ENCODE assay signal across 17 mouse cellular contexts in the genomic region with DNA sequence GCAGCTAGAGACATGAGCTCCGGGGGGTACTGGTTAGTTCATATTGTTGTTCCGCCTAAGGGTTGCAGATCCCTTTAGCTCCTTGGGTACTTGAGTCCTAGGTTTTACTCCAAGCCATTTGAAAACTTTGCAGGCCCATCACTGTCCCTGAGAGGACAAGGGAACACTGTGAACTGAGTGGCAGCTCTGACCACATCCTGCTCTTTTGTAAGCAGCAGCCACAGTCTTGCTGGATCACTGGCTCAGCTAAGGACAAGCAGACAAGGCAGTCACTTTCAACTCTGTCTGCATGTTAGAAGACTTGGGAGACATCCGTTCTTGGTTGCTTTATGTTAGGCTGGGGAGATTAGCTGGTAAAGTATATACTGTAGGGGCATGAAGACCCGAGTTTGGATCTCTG.
"Had no signal": no experiment of that assay in that cellular context is flagged by ENCODE, and none has a peak within 500 bp of the region (broad histone marks: within the 10 kb centered on the region; RNA-seq: fewer than 3 reads in every experiment).

No protein-coding gene starts in this region.

- H3K36me3 ChIP-seq: liver, embryonic 13.5 days; stomach, embryonic 15.5 days had no signal

- H3K9me3 ChIP-seq: kidney, embryonic 15.5 days; liver, embryonic 13.5 days; midbrain, embryonic 15.5 days; neural tube, embryonic 12.5 days; neural tube, embryonic 15.5 days; stomach, embryonic 15.5 days had no signal

- DNase-seq: kidney, adult 8-10 months; kidney, postnatal 10 days; kidney, postnatal 36 days; layer of hippocampus, adult 9-11 months; liver, embryonic 13.5 days; lung, adult 2 months; lung, postnatal 14 days; lung, postnatal 4 days; retina, postnatal 1 day; right cerebral cortex, postnatal 25 days; spleen, adult 18-20 months; thymus, postnatal 4 days had no signal

- H3K27me3 ChIP-seq: kidney, embryonic 15.5 days; liver, embryonic 13.5 days; midbrain, embryonic 15.5 days; neural tube, embryonic 12.5 days; neural tube, embryonic 15.5 days; stomach, embryonic 15.5 days had no signal

- ATAC-seq: midbrain, embryonic 15.5 days had no signal

- H3K27ac ChIP-seq: kidney, embryonic 15.5 days; liver, embryonic 13.5 days; midbrain, embryonic 15.5 days; neural tube, embryonic 12.5 days; neural tube, embryonic 15.5 days; stomach, embryonic 15.5 days had no signal

- H3K4me3 ChIP-seq: kidney, embryonic 15.5 days; liver, embryonic 13.5 days; midbrain, embryonic 15.5 days; neural tube, embryonic 12.5 days; neural tube, embryonic 15.5 days; stomach, embryonic 15.5 days had no signal
